Comparison of ENCODE assay signal across 14 mouse cellular contexts in the genomic region with DNA sequence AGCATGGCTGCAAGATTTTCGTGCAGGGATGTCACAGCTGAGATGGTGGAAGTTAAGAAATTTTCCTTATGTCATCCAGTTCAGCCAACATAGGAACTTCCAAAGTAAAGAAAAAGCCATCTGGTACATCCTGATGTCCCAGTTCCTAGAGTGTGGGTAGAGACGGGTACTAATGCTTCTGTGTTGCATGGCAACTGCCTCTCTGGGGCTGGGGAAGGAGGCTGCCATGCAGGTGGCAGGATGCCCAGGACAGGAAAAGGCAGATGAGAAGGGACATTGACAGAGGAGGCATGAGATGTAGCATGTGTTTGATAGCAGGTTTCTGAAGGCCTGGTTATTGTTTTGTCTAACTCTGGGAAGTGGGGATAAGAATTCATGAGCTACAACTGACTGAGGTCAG.
DNase-seq lines count a peak whose midpoint lies in the region; ATAC-seq lines count a peak whose summit lies in the region.
"Had no signal": no experiment of that assay in that cellular context is flagged by ENCODE, and none has a peak within 500 bp of the region (broad histone marks: within the 10 kb centered on the region; RNA-seq: fewer than 3 reads in every experiment).

No protein-coding gene starts in this region.

- no peak overlapping the region for H3K4me2 ChIP-seq in forebrain, embryonic 15.5 days (replicated peaks)
- H3K4me2 ChIP-seq: limb, embryonic 15.5 days; lung, embryonic 15.5 days; neural tube, embryonic 15.5 days had no signal

- H3K27ac ChIP-seq in forebrain, embryonic 15.5 days (replicated peaks) = no peak overlapping the region
- H3K27ac ChIP-seq in forebrain, embryonic 10.5 days = no peak overlapping the region
- H3K27ac ChIP-seq: heart, adult 2 months; kidney, postnatal 0 days; limb, embryonic 15.5 days; lung, embryonic 15.5 days; neural tube, embryonic 15.5 days had no signal

- peaks cover 3% of the 10 kb centered on the region; the same call in 1 of the 2 replicates for H3K36me3 ChIP-seq in forebrain, embryonic 15.5 days
- no peaks in the 10 kb centered on the region for H3K36me3 ChIP-seq in forebrain, embryonic 10.5 days (replicated peaks)
- H3K36me3 ChIP-seq: limb, embryonic 15.5 days; lung, embryonic 15.5 days had no signal

- 0 out of 2 replicates have a peak, but pooled peaks have one; percentile 44 for ATAC-seq in forebrain, embryonic 15.5 days (replicated peaks)

- no peak for DNase-seq in forebrain, embryonic 10.5 days (ENCODE audit: extremely low spot score, low spot score)
- DNase-seq in frontal cortex, postnatal 10 days (ENCODE audit: low spot score in 2 of 2) = peak; percentile 47 to 63
- DNase-seq in left cerebral cortex, adult 11 months (ENCODE audit: low spot score) = peak; percentile 56
- DNase-seq in right cerebral cortex, postnatal 25 days = peak; percentile 79
- no peak for DNase-seq in thymus, postnatal 0 days (ENCODE audit: low spot score)
- no peak for DNase-seq in heart, adult 9 months (ENCODE audit: low spot score in 2 of 2)
- DNase-seq in urinary bladder, postnatal 4 days (ENCODE audit: low spot score in 2 of 2) = no peak
- DNase-seq: heart, adult 2 months; midbrain, embryonic 14.5 days had no signal

- H3K9ac ChIP-seq in forebrain, embryonic 15.5 days (replicated peaks) = no peak overlapping the region
- H3K9ac ChIP-seq: limb, embryonic 15.5 days; lung, embryonic 15.5 days; neural tube, embryonic 15.5 days had no signal

- H3K27me3 ChIP-seq in forebrain, embryonic 15.5 days = no peaks in the 10 kb centered on the region
- H3K27me3 ChIP-seq in forebrain, embryonic 10.5 days (ENCODE audit: poor library complexity, severe bottlenecking) = no peaks in the 10 kb centered on the region
- H3K27me3 ChIP-seq: limb, embryonic 15.5 days; lung, embryonic 15.5 days; neural tube, embryonic 15.5 days had no signal

- no peak overlapping the region for H3K4me3 ChIP-seq in forebrain, embryonic 15.5 days
- H3K4me3 ChIP-seq in forebrain, embryonic 10.5 days = no peak overlapping the region
- H3K4me3 ChIP-seq: heart, adult 2 months; limb, embryonic 15.5 days; lung, embryonic 15.5 days; neural tube, embryonic 15.5 days had no signal

- peaks cover 13% of the 10 kb centered on the region for H3K4me1 ChIP-seq in forebrain, embryonic 15.5 days
- no peaks in the 10 kb centered on the region for H3K4me1 ChIP-seq in forebrain, embryonic 10.5 days

- 53% methylated on average over 2 of the region's 2 CpGs for WGBS in forebrain, embryonic 15.5 days
- WGBS in forebrain, embryonic 10.5 days = 88% methylated on average over 2 of the region's 2 CpGs

- no peaks in the 10 kb centered on the region for H3K9me3 ChIP-seq in forebrain, embryonic 15.5 days
- H3K9me3 ChIP-seq in forebrain, embryonic 10.5 days = no peaks in the 10 kb centered on the region
- H3K9me3 ChIP-seq: limb, embryonic 15.5 days; lung, embryonic 15.5 days; neural tube, embryonic 15.5 days had no signal

Comparison
In these comparisons a context has a peak if more than half of its experiments do, and no peak if none do; other contexts are left out.
1. DNase-seq: peak in frontal cortex, postnatal 10 days (2 of 2), left cerebral cortex, adult 11 months (single experiment) and right cerebral cortex, postnatal 25 days (single experiment); none in forebrain, embryonic 10.5 days (single experiment), thymus, postnatal 0 days (single experiment), heart, adult 9 months (0 of 2) and urinary bladder, postnatal 4 days (0 of 2).